Mouse (Mus musculus): ENCODE measurements at regions not wholly inside any gene's neighbourhood (a gene's known extent, or its start where the extent isn't known, plus 50 kb on each side); places are given as distances from the start of the nearest gene placed in this dataset.

- DNase-seq (ENCODE audit: extremely low spot score, low spot score), result no peak
Observed at GRCm38 (mm10) chr9:61044983-61045382, 250.6 kb downstream of the Uaca start.

GRCm38 (mm10) chr9:61046517-61046916 lies 252.2 kb downstream of the Uaca start:
- peak; percentile 75 for DNase-seq (ENCODE audit: extremely low spot score, low spot score)

GRCm38 (mm10) chr9:61047289-61047688 lies 252.9 kb downstream of the Uaca start:
- no peak for DNase-seq (ENCODE audit: extremely low spot score, low spot score)

- no peak for DNase-seq (ENCODE audit: extremely low spot score, low spot score)
Observed at GRCm38 (mm10) chr9:61048576-61048975, 254.2 kb downstream of the Uaca start.

- no peak for DNase-seq (ENCODE audit: extremely low spot score, low spot score)
Observed at GRCm38 (mm10) chr9:61052621-61053020, 258.3 kb downstream of the Uaca start.

- DNase-seq (ENCODE audit: extremely low spot score, low spot score), result peak; percentile 41
Observed at GRCm38 (mm10) chr9:61054427-61054826, 260.1 kb downstream of the Uaca start.

- DNase-seq (ENCODE audit: extremely low spot score, low spot score), result no peak
Observed at GRCm38 (mm10) chr9:61055392-61055791, 261.1 kb downstream of the Uaca start.

GRCm38 (mm10) chr9:61055928-61056730 lies 261.8 kb downstream of the Uaca start:
- DNase-seq (ENCODE audit: extremely low spot score, low spot score), result no peak

GRCm38 (mm10) chr9:61056731-61057270 lies 262.5 kb downstream of the Uaca start:
- no peak for DNase-seq (ENCODE audit: extremely low spot score, low spot score)

GRCm38 (mm10) chr9:61059225-61059624 lies 264.9 kb downstream of the Uaca start:
- no peak for DNase-seq (ENCODE audit: extremely low spot score, low spot score)

- no peak for DNase-seq (ENCODE audit: extremely low spot score, low spot score)
Observed at GRCm38 (mm10) chr9:61060958-61061357, 266.6 kb downstream of the Uaca start.

GRCm38 (mm10) chr9:61064714-61065305 lies 270.5 kb downstream of the Uaca start:
- DNase-seq (ENCODE audit: extremely low spot score, low spot score), result no peak

GRCm38 (mm10) chr9:61069553-61070314 lies 275.4 kb downstream of the Uaca start:
- DNase-seq (ENCODE audit: extremely low spot score, low spot score), result peak; percentile 28

GRCm38 (mm10) chr9:61070315-61070707 lies 276.0 kb downstream of the Uaca start:
- no peak for DNase-seq (ENCODE audit: extremely low spot score, low spot score)

- DNase-seq (ENCODE audit: extremely low spot score, low spot score), result peak; percentile 35
Observed at GRCm38 (mm10) chr9:61070861-61071260, 276.5 kb downstream of the Uaca start.

- DNase-seq (ENCODE audit: extremely low spot score, low spot score), result no peak
Observed at GRCm38 (mm10) chr9:61073482-61073881, 279.1 kb downstream of the Uaca start.

- DNase-seq (ENCODE audit: extremely low spot score, low spot score), result no peak
Observed at GRCm38 (mm10) chr9:61075071-61075470, 280.7 kb downstream of the Uaca start.

- DNase-seq (ENCODE audit: extremely low spot score, low spot score), result no peak
Observed at GRCm38 (mm10) chr9:61077181-61077580, 282.8 kb downstream of the Uaca start.

GRCm38 (mm10) chr9:61077807-61078206 lies 283.5 kb downstream of the Uaca start:
- DNase-seq (ENCODE audit: extremely low spot score, low spot score), result no peak

GRCm38 (mm10) chr9:61081474-61082021 lies 287.2 kb downstream of the Uaca start:
- no peak for DNase-seq (ENCODE audit: extremely low spot score, low spot score)

GRCm38 (mm10) chr9:61084655-61085230 lies 287.4 kb upstream of the Tle3 start:
- no peak for DNase-seq (ENCODE audit: extremely low spot score, low spot score)

Data from neural tube, embryonic 10.5 days (tissue).